Mouse (Mus musculus): Measurements from ENCODE around the gene Foxa1. TPM values are rescaled to one million over a fixed set of nuclear protein-coding genes. Genes with fewer than 3 reads are reported as not detected.

The Foxa1 gene
- total RNA-seq, 2 experiments from 2014 or later, result not detected

- DNase-seq, result no peak
- intact Hi-C loops (cut with DNase I), result no loop called here
These were observed 37.0 kb downstream of the Foxa1 start for GRCm38 (mm10) chr12:57509726-57510125.

GRCm38 (mm10) chr12:57508938-57509337 lies 37.8 kb downstream of the Foxa1 start:
- DNase-seq, result no peak
- intact Hi-C loops (cut with DNase I), result no loop called here

DNA sequence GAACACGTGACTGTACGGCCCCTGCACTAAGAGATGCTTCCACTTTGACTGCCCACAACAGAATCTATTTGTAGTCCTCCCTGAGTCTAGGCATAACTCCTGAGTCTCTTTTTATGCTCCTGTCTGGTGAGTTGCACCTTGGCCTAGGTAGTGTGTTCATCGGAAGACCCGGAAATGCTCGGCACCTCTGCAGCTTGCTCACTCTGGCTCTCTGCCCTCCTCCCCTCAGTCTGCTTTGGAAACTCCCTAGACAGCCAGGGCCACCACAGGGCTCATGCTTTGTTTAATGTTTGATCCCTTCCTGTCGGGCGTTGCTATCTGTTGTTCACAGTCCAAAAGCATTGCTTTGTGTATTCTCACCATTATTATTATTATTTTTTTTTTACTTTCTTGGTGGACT lies 41.4 kb downstream of the Foxa1 start:
- intact Hi-C loops (cut with DNase I), result no loop called here
- DNase-seq, result no peak

DNA sequence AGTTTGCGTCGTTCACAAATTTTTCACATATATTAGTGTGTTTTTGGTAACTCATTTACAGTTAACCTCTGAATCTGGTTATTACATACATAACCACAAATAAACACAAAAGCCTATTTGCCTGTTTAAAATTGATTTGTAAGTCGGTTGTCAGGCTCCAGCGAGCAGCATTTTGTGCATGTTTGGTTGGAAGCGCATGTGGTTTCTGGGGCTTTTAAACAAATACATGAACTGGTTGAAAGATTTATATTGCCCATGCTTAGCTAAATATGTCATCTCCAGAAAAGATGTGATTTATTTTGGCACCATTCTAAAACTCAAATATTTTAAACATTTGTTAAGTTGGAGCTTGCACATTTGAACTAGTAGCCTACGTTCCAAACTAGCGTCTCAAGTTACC lies 46.5 kb downstream of the Foxa1 start:
- intact Hi-C loops (cut with DNase I), result no loop called here
- no peak for DNase-seq

- intact Hi-C loops (cut with DNase I), result no loop called here
- no peak for DNase-seq
These were observed 50.2 kb downstream of the Foxa1 start for GRCm38 (mm10) chr12:57496347-57497119.

Other genes starting within 250 kb of the Foxa1 start
- gene Ttc6, start 17.2 kb upstream of the Foxa1 start, total RNA-seq (2021), result not detected

Measured in heart, postnatal 10 days (tissue).